Mouse (Mus musculus) layer of hippocampus, postnatal 10 days (tissue): ENCODE measurements at regions not wholly inside any gene's neighbourhood (a gene's known extent, or its start where the extent isn't known, plus 50 kb on each side); places are given as distances from the start of the nearest gene placed in this dataset.

Experiments
- DNase-seq, 2 experiments: peaks; one replicate each; pipeline ENCODE4 v3.0.0; 2021; ENCODE audit warnings: low spot score in 2 of 2

- DNase-seq = no peak
Measured at GRCm38 (mm10) chr3:81482742-81483141, 446.5 kb downstream of the Pdgfc start.

GRCm38 (mm10) chr3:81483363-81483762 is 447.1 kb downstream of the Pdgfc start:
- DNase-seq = no peak

DNA sequence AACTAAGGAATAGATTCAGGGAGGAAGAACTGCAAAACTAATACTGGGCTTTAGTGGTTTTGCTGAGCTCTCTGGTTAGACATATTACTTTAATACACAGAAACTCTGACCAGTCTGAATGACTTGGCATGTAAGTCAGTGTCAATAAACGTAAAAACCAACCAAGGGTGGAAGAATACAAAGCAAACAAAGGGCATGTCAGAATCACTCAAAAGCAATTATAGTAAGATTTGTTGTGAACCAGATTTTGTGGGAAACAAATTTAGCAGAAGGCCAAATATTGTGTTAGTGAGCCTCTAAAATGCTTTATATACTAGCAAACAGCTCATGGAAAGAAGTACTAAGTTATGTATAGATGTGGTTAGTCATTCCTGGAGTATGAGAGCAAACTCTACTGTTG is 427.1 kb upstream of the Ctso start:
- DNase-seq = no peak

DNA sequence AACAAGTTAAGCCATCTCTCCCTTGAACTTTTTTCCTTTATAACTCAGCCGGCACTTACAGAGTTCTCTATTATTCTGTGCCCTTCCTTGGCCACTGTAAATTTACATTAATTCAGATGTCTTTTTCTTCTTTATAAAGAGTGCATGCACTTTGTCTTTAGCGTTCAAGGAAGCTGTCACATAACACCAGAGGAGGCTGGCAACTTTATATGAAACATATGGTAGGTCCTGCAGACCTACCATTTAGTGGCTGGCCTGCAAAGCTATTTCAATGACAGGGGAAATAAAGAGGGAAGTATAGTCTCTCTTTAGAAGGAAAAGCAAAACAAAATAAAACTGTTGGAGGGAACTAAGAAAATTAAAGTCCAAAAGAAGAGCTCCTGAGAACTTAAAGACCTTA is 423.8 kb upstream of the Ctso start:
- no peak for DNase-seq

DNA sequence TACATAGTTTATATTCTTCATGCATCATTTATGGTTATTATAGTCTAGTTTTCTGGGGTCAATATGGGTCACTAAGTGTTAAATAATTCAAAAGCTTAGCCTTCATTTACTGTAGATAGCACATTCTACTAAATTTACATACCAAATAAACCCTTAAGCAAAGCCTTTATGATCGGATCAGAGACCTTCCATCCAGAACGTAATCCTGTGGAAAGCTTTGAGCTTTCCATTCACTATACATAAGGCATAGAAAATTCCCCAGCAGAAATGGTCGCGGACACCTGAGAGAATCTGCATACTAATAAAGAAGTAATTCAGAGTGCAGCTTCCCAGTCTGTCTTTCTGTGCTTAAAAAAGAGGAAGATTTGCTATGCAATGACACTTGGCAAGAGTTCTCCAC is 410.6 kb upstream of the Ctso start:
- DNase-seq = no peak

DNA sequence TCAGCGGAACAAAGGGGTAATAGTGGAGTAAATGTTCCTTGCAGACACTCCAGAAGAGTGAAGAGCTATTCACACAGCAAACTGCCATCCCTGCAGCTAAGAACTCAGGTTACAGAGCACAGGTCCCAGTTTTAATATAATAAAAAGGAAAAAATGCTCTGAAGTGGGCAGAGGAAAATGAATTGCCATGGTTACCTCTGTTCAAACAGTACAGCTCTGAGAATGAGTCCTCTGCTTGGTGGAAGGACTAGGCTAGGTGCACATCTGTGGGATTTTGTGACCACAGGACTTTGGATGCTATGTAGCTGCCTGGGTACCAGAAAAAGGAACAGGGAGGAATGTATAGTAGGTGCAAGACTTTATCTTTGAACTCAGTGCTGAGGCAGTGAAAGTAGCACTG is 401.5 kb upstream of the Ctso start:
- no peak for DNase-seq

DNA sequence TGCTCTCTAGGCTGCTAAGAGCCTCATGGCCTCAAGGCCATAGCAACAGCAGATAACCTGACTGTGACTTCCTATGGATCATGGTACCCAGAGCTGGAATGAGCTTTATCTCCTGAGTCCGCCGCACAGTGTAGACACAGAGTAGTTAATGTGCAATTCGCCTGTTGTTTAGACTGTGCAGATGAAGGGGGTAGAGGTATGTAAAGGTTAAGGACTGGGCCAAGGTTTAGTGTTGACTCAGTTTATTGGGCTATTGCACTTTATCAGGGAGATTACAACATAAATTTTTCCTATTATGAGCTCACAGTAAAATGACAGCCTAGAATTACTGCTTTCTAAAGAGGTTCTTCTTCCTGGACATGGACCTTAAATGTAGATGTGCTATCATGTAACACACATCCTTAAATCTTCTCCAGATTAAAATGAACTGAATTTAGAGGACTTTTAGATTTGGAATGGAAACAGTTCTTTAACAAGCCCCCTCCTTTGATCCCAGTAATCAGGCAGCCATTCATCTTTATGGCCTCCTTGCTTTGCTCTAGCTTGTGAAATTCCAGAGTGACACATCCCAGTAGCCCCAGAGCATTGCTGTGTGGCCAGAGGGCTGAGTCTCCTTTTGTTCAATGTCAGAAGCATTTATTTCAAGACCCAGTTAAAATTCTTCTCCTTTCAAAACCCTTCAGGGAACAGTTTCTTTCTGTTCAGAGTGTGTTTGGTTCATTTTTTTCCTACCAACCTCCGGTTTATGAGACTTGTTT is 396.8 kb upstream of the Ctso start:
- DNase-seq = no peak

DNA sequence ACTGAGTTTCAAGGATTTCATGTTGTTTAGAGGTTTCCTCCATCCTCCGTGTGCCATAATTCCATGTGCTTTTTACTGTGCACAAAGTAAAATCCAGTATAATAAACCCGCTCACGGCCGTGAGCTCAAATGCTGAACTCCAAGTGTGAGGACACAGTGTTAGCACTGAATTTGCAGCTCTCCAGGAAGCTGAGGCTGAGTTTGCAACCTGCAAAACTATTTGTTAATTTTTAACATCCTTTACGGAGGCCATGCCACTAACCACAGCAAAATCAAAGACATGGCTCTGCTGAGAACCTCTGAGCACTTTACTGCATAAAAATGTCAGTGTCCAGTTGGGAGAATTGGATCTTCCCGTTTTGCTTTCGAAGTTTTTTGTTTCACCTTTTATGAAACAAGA is 377.6 kb upstream of the Ctso start:
- no peak for DNase-seq

- no peak for DNase-seq
Measured at GRCm38 (mm10) chr3:81562610-81563258, 369.7 kb upstream of the Ctso start.

DNA sequence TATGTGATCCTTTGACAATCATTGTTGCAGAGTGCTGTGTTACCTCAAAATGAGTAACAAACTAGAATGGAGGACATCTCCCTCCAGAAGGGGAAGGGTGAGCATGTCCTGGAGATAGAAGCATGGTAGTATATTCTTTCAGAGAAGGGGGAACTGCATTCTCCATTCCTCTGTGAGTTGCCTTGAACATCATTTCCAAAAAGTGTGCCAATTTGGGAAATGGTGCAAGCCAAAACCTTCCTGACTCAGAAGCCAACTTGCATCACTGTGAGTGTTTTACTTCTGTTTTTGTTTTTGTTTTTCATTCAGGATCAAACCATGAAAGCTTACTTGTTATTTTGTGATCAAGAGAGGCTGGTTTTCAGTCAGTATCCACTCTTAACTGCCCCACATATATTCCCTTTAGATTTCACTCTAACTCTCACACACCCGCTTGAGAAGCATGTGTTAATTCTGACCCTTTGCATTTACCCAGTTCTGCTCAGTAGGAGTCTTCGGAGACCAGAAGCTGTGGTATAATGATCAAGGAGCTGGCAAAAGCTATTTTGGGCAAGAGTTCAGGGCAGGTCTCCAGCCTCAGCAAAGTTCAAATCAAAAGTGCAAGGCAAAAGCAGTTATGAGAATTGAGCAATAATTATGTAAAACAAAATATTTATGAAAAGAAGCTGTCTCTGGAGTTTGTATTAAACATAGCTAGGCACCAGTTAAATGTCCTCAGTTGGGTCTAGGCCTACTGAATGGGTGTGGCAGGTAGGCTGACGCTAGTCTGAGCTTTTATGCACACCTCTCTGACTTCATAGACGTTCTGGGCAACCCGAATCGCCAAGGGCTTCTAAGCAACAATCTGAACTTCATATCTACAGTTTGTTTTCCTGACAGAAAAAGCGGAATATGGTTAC is 368.3 kb upstream of the Ctso start:
- no peak for DNase-seq

- DNase-seq = no peak
Measured at GRCm38 (mm10) chr3:81564757-81565063, 367.7 kb upstream of the Ctso start.

- no peak for DNase-seq
Measured at GRCm38 (mm10) chr3:81583387-81584027, 348.9 kb upstream of the Ctso start.

DNA sequence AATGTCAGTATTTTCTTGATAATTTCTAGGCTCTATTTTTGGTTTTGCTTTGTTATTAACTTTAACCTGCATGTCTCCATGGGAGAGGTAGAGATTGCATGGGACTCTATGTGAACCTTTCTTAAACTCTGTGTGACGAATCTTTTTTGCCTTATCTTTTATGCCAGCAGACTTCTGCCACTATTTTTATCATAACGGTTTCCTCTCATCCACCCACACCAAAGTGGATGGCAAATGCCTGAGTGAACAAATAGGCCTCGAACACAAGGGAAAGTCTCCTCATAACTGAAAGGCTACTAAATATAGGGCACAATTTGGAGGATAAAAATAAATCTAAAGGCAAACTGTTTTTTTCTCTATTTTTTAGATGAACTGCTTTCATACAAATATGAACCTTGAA is 343.3 kb upstream of the Ctso start:
- DNase-seq = no peak

GRCm38 (mm10) chr3:81629157-81629556 is 303.2 kb upstream of the Ctso start:
- DNase-seq = no peak

DNA sequence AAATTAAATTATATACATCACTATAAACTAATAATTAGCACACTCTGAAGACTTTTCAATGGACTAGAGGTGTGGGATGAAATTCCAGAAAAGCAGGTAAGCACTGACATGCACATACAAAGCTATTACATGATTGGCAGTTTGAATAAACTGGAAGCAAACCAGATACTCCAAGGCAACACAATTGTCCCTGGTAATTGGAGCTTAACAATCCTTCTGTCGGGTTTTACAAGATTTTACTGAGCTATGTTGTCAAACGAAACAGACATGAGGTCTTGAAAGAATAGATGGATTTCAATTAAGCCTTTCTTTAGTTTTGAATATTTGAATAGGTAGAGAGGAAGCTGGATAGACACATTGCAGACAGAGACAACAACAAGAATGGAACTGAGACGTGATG is 273.9 kb upstream of the Ctso start:
- DNase-seq = no peak

DNA sequence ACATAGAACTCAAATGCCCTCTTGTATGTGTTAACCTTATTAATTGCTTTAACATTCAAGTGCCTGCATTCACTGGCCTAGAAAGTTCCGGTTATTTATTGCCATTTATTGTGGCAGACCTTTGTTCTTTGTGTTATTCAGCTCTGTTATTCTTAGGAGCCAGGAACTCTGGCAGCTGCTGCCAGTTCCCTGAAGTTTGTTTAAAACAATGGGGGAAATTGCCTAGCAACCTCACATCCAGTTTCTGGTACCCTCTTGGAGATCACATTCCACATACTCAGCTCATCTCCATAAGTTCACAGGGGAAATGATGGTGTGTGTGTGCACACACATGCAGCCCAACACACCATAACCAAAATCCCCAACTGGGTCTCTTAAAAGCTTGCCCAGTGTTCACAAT is 270.8 kb upstream of the Ctso start:
- DNase-seq = no peak

GRCm38 (mm10) chr3:81666262-81666661 is 266.1 kb upstream of the Ctso start:
- no peak for DNase-seq

DNA sequence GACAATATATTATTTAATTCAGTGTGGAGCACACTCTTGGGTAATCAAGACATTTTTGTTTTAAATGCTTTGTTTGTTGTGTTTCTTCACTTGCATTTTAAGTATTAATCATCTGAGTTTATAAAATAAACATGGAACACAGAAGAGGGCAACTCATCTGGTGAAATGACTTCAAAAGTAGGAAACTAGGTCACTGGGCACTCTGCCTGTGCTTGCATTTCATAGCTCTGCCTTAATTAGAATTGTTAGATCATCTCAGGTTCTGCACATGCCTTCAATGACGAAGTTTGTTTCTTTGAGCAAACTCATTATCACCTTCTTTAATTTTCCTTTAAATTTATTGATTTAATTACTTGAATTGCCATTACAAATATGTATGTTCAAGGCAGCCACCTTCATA is 255.8 kb upstream of the Ctso start:
- DNase-seq = no peak

DNA sequence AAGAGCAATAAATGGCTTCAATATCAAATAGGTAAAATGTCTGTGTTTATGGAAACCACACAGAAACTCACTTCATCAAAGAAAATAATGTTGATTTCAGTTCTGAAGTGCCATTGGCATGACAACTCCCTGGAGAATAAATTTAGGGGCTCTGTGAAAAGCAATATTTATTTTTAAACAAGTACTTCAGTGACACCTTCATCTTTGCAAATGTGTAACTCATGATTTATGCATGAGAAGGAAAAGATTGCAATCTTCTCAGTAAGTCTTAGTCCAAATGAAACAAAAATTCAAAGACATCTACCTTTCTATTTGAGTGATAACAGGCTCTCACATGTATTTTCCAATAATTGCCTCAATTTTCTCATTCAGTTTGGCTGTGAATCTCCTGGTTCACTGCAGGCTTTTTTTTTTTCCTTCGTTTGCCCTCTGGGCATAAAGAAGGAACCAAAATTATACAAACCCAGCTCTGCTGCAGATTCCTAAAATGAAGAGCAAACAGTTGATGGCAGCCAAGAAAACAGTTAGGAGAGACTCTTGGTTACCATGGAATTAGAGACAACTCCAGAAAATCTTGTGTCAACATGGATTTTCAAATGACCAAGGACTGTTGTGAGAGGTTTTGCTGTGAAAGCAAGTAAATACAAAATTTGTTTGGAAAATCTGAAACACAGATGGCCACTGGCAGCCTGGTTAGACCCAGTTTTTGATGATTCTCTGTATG is 230.3 kb upstream of the Ctso start:
- DNase-seq = no peak

DNA sequence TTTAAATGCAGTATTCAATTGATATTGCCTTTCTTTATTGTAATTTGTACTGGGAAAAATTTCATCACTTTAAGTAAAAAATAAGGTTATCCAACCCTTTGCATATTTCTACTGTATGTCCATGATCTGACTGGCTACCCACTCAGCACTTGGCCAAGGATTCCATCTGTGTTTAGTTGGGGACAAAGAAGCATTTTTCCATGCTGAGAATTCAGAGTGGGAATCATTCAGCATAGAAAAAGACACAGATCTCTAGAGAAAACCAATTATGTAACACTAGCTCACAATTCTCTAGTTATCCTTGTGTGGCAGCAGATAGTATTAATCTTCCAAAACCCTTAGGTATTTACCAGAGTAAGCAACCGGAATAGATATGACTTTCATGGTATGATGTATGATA is 213.5 kb upstream of the Ctso start:
- no peak for DNase-seq

- peak; percentile 14 to 21 for DNase-seq
Measured at GRCm38 (mm10) chr3:81735463-81735862, 196.9 kb upstream of the Ctso start.
